ENCODE assay signal across 16 mouse cellular contexts in genomic region chr3:130880482-130880881, GRCm38 (mm10).
DNase-seq lines count a peak whose midpoint lies in the region; ATAC-seq and TF ChIP-seq lines count a peak whose summit lies in the region.
"Had no signal": no experiment of that assay in that cellular context is flagged by ENCODE, and none has a peak within 500 bp of the region (broad histone marks: within the 10 kb centered on the region; RNA-seq: fewer than 3 reads in every experiment).

No protein-coding gene starts in this region.

- TF ChIP-seq CTCF in intestine, postnatal 0 days (IDR thresholded peaks at IDR 0.05; ENCODE audit: low read depth): peak; percentile 53

- no peak overlapping the region for H3K4me2 ChIP-seq in intestine, postnatal 0 days (replicated peaks; ENCODE audit: low read depth)
- H3K4me2 ChIP-seq in intestine, embryonic 16.5 days (ENCODE audit: low read depth, low read length): no peak overlapping the region
- H3K4me2 ChIP-seq in midbrain, embryonic 11.5 days: no peak overlapping the region
- H3K4me2 ChIP-seq in midbrain, embryonic 16.5 days (ENCODE audit: low read length): no peak overlapping the region
- H3K4me2 ChIP-seq: forebrain, embryonic 15.5 days; kidney, embryonic 15.5 days; liver, embryonic 13.5 days had no signal

- H3K9me3 ChIP-seq in intestine, postnatal 0 days (ENCODE audit: control insufficient read depth): no peaks in the 10 kb centered on the region
- no peaks in the 10 kb centered on the region for H3K9me3 ChIP-seq in intestine, embryonic 16.5 days (ENCODE audit: control insufficient read depth, low read length)
- no peaks in the 10 kb centered on the region for H3K9me3 ChIP-seq in midbrain, embryonic 11.5 days (ENCODE audit: control insufficient read depth, low read length)
- no peaks in the 10 kb centered on the region for H3K9me3 ChIP-seq in midbrain, embryonic 16.5 days (replicated peaks; ENCODE audit: control insufficient read depth, low read length, poor library complexity, severe bottlenecking)
- H3K9me3 ChIP-seq: forebrain, embryonic 15.5 days; heart, embryonic 10.5 days; kidney, embryonic 15.5 days; liver, embryonic 13.5 days had no signal

- 80% methylated on average over 6 of the region's 6 CpGs for WGBS in intestine, postnatal 0 days
- WGBS in intestine, embryonic 16.5 days: 73% methylated on average over 6 of the region's 6 CpGs
- 62% methylated on average over 6 of the region's 6 CpGs for WGBS in midbrain, embryonic 11.5 days
- 37% methylated on average over 6 of the region's 6 CpGs for WGBS in midbrain, embryonic 16.5 days

- no peak overlapping the region for H3K27ac ChIP-seq in intestine, postnatal 0 days (ENCODE audit: low read depth, low read length)
- no peak overlapping the region for H3K27ac ChIP-seq in intestine, embryonic 16.5 days (ENCODE audit: low read length)
- H3K27ac ChIP-seq in midbrain, embryonic 11.5 days (ENCODE audit: low read depth, low read length): no peak overlapping the region
- no peak overlapping the region for H3K27ac ChIP-seq in midbrain, embryonic 16.5 days (ENCODE audit: low read length)
- H3K27ac ChIP-seq: forebrain, embryonic 15.5 days; heart, embryonic 10.5 days; kidney, embryonic 15.5 days; liver, embryonic 13.5 days had no signal

- H3K36me3 ChIP-seq in intestine, postnatal 0 days (ENCODE audit: control insufficient read depth, insufficient read depth): no peaks in the 10 kb centered on the region
- H3K36me3 ChIP-seq in intestine, embryonic 16.5 days (ENCODE audit: control insufficient read depth, insufficient read depth, low read length): no peaks in the 10 kb centered on the region
- no peaks in the 10 kb centered on the region for H3K36me3 ChIP-seq in midbrain, embryonic 11.5 days (ENCODE audit: control insufficient read depth, insufficient read depth, low read length)
- H3K36me3 ChIP-seq in midbrain, embryonic 16.5 days (ENCODE audit: control insufficient read depth, insufficient read depth, low read length): no peaks in the 10 kb centered on the region
- H3K36me3 ChIP-seq: forebrain, embryonic 15.5 days; heart, embryonic 10.5 days; kidney, embryonic 15.5 days; liver, embryonic 13.5 days had no signal

- no peaks in the 10 kb centered on the region for H3K27me3 ChIP-seq in intestine, postnatal 0 days (replicated peaks; ENCODE audit: control insufficient read depth, insufficient read depth, low read length)
- H3K27me3 ChIP-seq in intestine, embryonic 16.5 days (replicated peaks; ENCODE audit: control insufficient read depth, insufficient read depth, low read length): no peaks in the 10 kb centered on the region
- no peaks in the 10 kb centered on the region for H3K27me3 ChIP-seq in midbrain, embryonic 11.5 days (ENCODE audit: control insufficient read depth, insufficient read depth, low read length)
- no peaks in the 10 kb centered on the region for H3K27me3 ChIP-seq in midbrain, embryonic 16.5 days (ENCODE audit: control insufficient read depth, insufficient read depth, low read depth, low read length)
- H3K27me3 ChIP-seq: forebrain, embryonic 15.5 days; kidney, embryonic 15.5 days; liver, embryonic 13.5 days had no signal

- no peak for DNase-seq in midbrain, embryonic 11.5 days (ENCODE audit: low spot score, missing footprints)
- DNase-seq in ZHBTc4 (ENCODE audit: low read depth, low spot score): peak; percentile 24
- peak; percentile 45 for DNase-seq in naive thymus-derived CD4-positive, alpha-beta T cell, adult 2 months (ENCODE audit: low read depth)
- no peak for DNase-seq in cerebellum, adult 9-11 months
- DNase-seq in B cell, adult 2 months: no peak
- DNase-seq: cerebellum, adult 18-20 months; heart, postnatal 14 days; liver, embryonic 13.5 days; lung, postnatal 10 days had no signal

- no peak overlapping the region for H3K4me3 ChIP-seq in intestine, postnatal 0 days (ENCODE audit: low read depth, low read length)
- H3K4me3 ChIP-seq in intestine, embryonic 16.5 days (ENCODE audit: low read length): no peak overlapping the region
- no peak overlapping the region for H3K4me3 ChIP-seq in midbrain, embryonic 11.5 days (ENCODE audit: low read depth, low read length)
- H3K4me3 ChIP-seq in midbrain, embryonic 16.5 days (ENCODE audit: low read depth, low read length): no peak overlapping the region
- H3K4me3 ChIP-seq: forebrain, embryonic 15.5 days; heart, embryonic 10.5 days; kidney, embryonic 15.5 days; liver, embryonic 13.5 days had no signal

- H3K4me1 ChIP-seq in intestine, postnatal 0 days (replicated peaks; ENCODE audit: control insufficient read depth, insufficient read depth, low read length): no peaks in the 10 kb centered on the region
- H3K4me1 ChIP-seq in intestine, embryonic 16.5 days (ENCODE audit: control insufficient read depth, insufficient read depth, low read length): 0 out of 2 replicates have a peak, but pooled peaks cover 2% of the 10 kb centered on the region
- H3K4me1 ChIP-seq in midbrain, embryonic 11.5 days (ENCODE audit: control insufficient read depth, insufficient read depth, low read length): no peaks in the 10 kb centered on the region
- H3K4me1 ChIP-seq in midbrain, embryonic 16.5 days (ENCODE audit: control insufficient read depth, insufficient read depth, low read length): no peaks in the 10 kb centered on the region
- H3K4me1 ChIP-seq: forebrain, embryonic 15.5 days; kidney, embryonic 15.5 days; liver, embryonic 13.5 days had no signal

- ATAC-seq in intestine, postnatal 0 days: no peak
- ATAC-seq in intestine, embryonic 16.5 days: no peak
- ATAC-seq in midbrain, embryonic 11.5 days (ENCODE audit: low FRiP score): 0 out of 2 replicates have a peak, but pooled peaks have one; percentile 16
- no peak for ATAC-seq in midbrain, embryonic 16.5 days
- ATAC-seq: forebrain, embryonic 15.5 days; hindbrain, embryonic 16.5 days had no signal

- H3K9ac ChIP-seq in intestine, postnatal 0 days (ENCODE audit: low read depth, low read length): no peak overlapping the region
- H3K9ac ChIP-seq in intestine, embryonic 16.5 days (ENCODE audit: low read depth, low read length): no peak overlapping the region
- no peak overlapping the region for H3K9ac ChIP-seq in midbrain, embryonic 11.5 days (ENCODE audit: low read length)
- no peak overlapping the region for H3K9ac ChIP-seq in midbrain, embryonic 16.5 days (ENCODE audit: low read depth, low read length)
- H3K9ac ChIP-seq: forebrain, embryonic 15.5 days; kidney, embryonic 15.5 days; liver, embryonic 13.5 days had no signal

Comparison
In these comparisons a context has a peak if more than half of its experiments do, and no peak if none do; other contexts are left out.
1. DNase-seq: peak in ZHBTc4 (single experiment) and naive thymus-derived CD4-positive, alpha-beta T cell, adult 2 months (single experiment); none in midbrain, embryonic 11.5 days (single experiment), cerebellum, adult 9-11 months (single experiment) and B cell, adult 2 months (0 of 2).